Mouse (Mus musculus) common myeloid progenitor, adult 5-6 weeks (primary cell): Measurements from ENCODE around the gene Grin1. TPM values are rescaled to one million over a fixed set of nuclear protein-coding genes. Genes with fewer than 3 reads are reported as not detected.
A peak's percentile ranks its signal among the peaks of the same experiment; 100 is the strongest.

ENCODE experiments used
- ATAC-seq: replicated peaks from 2 replicates; pipeline ENCODE4 v1.8.0; 2016; ENCODE audit warnings: low read depth, mild to moderate bottlenecking, moderate TSS enrichment, inconsistent platforms; ENCODE audit not compliant: poor library complexity, severe bottlenecking
- total RNA-seq: library from RNA; stranded (forward); fragments of 200-1000, 187-1606 nt; gene quantifications from 2 replicates; pipeline ENCODE4 v1.2.3, GENCODE M21; 2017

Gene Grin1
- total RNA-seq, 1 experiment from 2014 or later, result not detected

GRCm38 (mm10) chr2:25318119-25318966 is 644 bp downstream of the Grin1 start:
- peak; percentile 10; the same call in 1 of the 2 replicates for ATAC-seq

DNA sequence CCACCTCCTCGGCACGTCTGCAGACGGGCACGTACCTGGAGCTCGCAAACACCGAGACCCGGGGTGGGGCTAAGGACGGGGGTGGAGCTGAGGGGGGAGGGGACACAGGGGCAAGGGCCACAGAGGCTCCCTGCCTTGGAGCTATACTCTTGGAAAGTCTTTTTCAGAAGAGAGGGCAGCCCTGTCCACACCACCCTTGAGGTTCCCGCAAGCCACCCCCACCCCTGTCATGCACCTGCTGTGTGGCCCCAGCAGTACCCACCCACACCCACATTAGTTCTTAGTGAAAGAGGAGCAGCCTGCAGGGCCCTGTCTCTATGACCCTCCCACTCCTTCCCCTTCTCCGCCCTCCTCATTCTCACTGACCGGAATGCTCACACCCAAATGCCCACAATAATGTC is 7.5 kb downstream of the Grin1 start:
- no peak for ATAC-seq

GRCm38 (mm10) chr2:25310969-25311368 is 8.0 kb downstream of the Grin1 start:
- peak; percentile 33; the same call in 1 of the 2 replicates for ATAC-seq

DNA sequence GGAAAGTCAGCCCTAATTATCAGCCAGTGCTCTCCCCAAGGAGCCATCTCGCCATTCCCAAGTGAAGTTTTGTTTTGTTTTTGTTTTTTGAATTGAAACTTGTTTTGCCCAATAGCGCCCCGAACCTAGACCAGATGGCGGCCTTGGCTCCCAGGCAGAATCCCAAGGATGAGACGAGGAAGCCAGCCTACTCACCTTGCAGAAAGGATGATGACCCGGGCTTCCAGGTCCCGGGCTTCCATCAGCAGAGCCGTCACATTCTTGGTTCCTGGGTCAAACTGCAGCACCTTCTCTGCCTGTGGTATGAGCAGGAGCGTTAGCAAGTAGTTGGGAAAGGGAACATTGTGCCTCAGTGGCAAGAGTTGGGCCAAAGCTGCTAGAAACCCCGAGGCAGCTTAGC is 8.8 kb downstream of the Grin1 start:
- ATAC-seq, result no peak

DNA sequence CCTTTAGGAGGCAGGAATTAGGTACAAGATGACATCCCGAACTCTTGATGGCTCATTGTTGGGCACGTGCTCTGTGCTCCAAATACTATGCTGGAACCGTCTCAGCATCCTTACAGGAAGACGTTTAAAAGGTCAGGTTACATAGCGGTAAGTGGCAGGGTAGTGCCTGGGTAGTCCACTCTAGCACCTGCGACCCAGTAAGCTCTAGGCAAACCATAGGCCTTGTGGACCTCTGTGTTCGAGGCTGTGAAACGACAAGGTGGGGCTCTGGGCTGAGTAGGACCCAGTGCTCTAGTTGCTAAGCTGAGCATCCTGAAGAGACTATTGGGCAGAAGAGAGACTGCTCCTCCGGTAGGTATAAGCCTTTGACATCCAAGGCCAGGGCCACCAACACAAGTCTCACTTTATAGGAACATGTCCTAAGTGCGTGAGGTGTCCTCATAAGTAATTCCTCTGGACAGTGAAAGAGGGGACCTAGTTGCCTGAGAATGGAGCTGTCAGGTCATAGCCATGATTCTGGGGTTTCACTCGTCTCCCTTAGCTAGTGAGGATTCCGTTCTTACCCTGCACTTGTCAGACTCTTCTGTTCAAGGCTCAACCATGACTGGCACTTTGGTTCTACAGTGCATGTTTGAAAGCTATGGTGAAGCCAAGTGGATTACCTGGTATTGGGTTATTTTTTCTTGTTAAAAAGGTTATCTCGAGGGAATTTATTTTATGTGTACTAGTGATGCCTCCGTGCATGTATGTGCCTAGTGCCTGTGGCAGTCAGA is 13.2 kb downstream of the Grin1 start:
- no peak for ATAC-seq

DNA sequence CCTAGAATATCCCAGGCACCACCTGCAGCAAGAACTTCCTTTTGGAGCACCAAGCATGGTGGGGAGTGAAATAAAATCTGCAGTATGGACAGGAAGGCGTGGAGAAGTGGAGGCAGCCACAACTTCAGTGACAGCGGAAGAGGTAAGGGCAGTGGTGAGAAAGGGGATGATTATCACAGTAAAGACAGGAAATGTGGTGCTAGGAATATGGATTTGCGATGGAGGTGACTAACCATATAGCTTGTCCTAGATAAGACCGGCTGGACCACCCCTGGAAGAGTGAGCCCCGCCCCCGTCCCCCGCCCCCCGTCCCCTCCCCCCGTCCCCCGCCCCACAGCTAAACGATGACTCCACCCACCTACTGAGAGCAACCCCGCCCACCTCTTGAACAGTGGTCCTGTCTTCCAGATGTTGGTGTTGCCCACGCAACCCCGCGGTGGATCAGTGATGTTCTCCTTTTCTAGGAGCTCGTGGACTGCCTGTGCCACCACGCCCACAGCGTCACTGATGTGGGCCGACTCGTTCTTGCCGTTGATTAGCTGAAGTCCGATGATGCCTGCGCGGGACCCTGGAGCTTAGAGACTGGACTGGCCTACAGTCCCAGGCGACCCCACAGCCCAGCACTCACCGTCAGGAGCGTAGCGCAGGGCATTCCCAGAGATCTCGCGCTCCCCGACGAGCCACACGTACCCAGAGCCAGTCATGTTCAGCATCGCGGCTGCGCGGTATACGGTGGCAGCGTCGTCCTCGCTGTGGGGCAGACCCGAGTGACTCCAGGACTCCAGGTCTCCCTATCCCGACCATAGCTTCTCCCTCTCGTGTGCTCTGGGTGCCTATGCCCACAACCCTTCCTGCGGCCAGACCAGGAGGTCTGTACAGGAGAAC is 14.1 kb downstream of the Grin1 start:
- peak; percentile 77 for ATAC-seq

- 0 out of 2 replicates have a peak, but pooled peaks have one; percentile 30 for ATAC-seq
Measured at GRCm38 (mm10) chr2:25303931-25304656, 14.9 kb downstream of the Grin1 start.

- no peak for ATAC-seq
Measured at GRCm38 (mm10) chr2:25303452-25303851, 15.5 kb downstream of the Grin1 start.

DNA sequence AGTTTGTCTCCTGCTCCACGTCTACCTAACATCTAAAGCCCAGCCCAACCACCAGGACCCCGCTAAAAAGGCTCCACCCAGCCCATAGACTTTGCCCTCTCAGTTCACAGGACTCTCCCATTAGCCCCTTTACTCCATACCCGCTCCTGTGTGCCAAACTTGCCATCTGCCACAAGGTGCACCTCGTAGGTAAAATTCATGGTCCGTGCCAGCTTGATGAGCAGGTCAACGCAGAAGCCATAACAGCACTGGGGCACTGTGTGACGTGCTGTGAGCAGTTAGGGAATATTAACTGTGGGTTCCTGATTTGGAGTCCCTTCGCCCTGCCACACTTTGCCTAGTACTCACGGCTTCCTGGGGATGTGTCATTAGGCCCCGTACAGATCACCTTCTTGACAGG is 20.9 kb downstream of the Grin1 start:
- ATAC-seq, result no peak

- ATAC-seq, result no peak
Measured at GRCm38 (mm10) chr2:25297093-25297492, 21.9 kb downstream of the Grin1 start.

GRCm38 (mm10) chr2:25293706-25294105 is 25.3 kb downstream of the Grin1 start:
- no peak for ATAC-seq

GRCm38 (mm10) chr2:25292856-25293255 is 26.1 kb downstream of the Grin1 start:
- peak; percentile 64 for ATAC-seq

GRCm38 (mm10) chr2:25292054-25292544 is 26.9 kb downstream of the Grin1 start:
- no peak for ATAC-seq

DNA sequence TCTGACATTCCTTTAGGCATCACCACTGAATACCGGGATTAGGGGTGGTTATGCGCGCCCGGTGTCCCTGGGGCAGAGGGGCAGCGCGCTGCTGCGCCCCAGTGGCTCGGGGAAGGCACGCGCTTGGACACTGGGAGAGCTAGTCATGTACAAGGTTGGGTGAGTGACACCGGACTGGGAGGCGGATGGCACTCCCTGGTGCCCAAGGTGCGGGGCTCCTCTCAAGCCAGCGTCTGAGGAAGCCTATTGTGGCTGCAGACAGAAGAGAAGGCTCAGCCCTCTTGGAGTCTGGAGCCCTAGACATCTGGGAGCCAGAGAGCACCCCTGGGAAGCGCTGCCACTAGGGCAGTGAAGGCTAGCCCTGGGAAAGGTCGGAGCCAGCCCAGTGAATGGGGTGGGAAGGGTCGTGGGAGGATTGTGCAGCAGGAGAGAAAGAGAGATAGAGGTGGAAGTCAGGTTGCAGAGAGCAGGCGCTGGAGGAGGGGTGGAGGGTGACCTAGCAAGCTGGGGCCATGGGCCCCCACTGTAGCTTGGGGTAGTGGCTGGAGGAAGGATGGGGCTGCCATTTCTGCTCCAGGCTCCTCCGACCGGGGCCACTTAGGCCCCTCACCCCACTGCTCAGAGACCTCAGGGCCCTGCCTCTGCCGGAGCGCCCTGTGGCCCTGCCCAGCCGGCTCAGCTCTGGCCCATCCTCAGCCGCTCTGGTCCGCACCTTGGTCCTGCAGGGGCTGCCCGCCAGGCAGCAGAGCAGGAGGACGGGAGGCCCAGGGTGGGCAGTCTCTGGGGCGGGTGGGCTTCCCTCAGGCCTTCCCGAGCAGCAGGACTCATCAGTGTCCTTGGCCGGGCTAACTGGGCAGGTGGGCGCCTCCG is 27.6 kb downstream of the Grin1 start:
- no peak for ATAC-seq

DNA sequence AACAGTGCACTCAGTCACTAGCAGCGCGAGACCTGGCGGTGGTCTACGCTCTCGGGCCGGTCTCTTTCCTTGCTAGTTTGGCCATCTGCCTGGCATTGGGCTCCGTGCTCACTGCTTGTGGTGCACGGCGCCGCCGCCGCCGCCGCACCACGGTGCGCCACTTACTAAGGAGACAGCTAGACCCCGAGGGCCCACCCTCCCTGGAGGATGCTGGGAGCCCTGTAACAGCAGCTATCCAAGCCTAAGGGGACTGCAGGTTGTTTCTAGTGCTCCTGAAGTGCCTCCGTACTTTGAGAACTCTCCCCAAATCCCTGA is 28.2 kb downstream of the Grin1 start:
- ATAC-seq, result no peak

- ATAC-seq, result no peak
Measured at GRCm38 (mm10) chr2:25290101-25290815, 28.7 kb downstream of the Grin1 start.

GRCm38 (mm10) chr2:25289651-25290050 is 29.3 kb downstream of the Grin1 start, which contains the start of gene Lrrc26:
Lrrc26 (plus strand) TSS chr2:25289915.
- no peak for ATAC-seq
